Mouse (Mus musculus): ENCODE measurements around the gene Pygo2. TPM values are rescaled to one million over a fixed set of nuclear protein-coding genes. Genes with fewer than 3 reads are reported as not detected.

The Pygo2 gene
- polyA plus RNA-seq, 1 experiment from 2014 or later = 52.5 TPM

GRCm38 (mm10) chr3:89436176-89437113 is 6.4 kb downstream of the Pygo2 start, which contains the start of gene Pbxip1:
Gene Pbxip1 (plus strand): TSS chr3:89436706.
- ATAC-seq (ENCODE audit: low FRiP score) = peak; percentile 83
- DNase-seq (ENCODE audit: low spot score, missing footprints) = peak; percentile 94

GRCm38 (mm10) chr3:89437269-89437668 is 7.3 kb downstream of the Pygo2 start:
- Histone ChIP-seq H3K9ac (ENCODE audit: low read length) (peak overlapping the region; percentile 59), H3K4me2 (peak overlapping the region; percentile 60), H3K9me3 (ENCODE audit: control insufficient read depth, low read length) (no peaks in the 10 kb centered on the region), H3K36me3 (ENCODE audit: control insufficient read depth, insufficient read depth, low read length) (peaks cover 6% of the 10 kb centered on the region; the same call in 1 of the 2 replicates), H3K4me1 (ENCODE audit: control insufficient read depth, insufficient read depth, low read length) (peaks cover 13% of the 10 kb centered on the region), H3K27me3 (ENCODE audit: control insufficient read depth, insufficient read depth, low read length) (no peaks in the 10 kb centered on the region; the same call in 1 of the 2 replicates), H3K4me3 (ENCODE audit: low read depth, low read length) (peak overlapping the region; percentile 40; the same call in 1 of the 2 replicates), H3K27ac (ENCODE audit: low read depth, low read length) (no peak overlapping the region)
- DNase-seq (ENCODE audit: low spot score, missing footprints) (peak; percentile 86), ATAC-seq (ENCODE audit: low FRiP score) (0 out of 2 replicates have a peak, but pooled peaks have one; percentile 23)
- WGBS = 18% methylated on average over 5 of the region's 5 CpGs

More at GRCm38 (mm10) chr3:89436176-89437113, 6.4 kb downstream of the Pygo2 start, which contains the start of gene Pbxip1:
- Histone ChIP-seq H3K9ac (ENCODE audit: low read length) (peak within 1 kb of the TSS; percentile 59), H3K4me2 (peak within 1 kb of the TSS; percentile 60), H3K27me3 (ENCODE audit: control insufficient read depth, insufficient read depth, low read length) (no peaks in the 10 kb centered on the region; the same call in 1 of the 2 replicates), H3K4me3 (ENCODE audit: low read depth, low read length) (peak within 1 kb of the TSS; percentile 40), H3K36me3 (ENCODE audit: control insufficient read depth, insufficient read depth, low read length) (peaks cover 6% of the 10 kb centered on the region; the same call in 1 of the 2 replicates), H3K9me3 (ENCODE audit: control insufficient read depth, low read length) (no peaks in the 10 kb centered on the region), H3K4me1 (ENCODE audit: control insufficient read depth, insufficient read depth, low read length) (peaks cover 13% of the 10 kb centered on the region), H3K27ac (ENCODE audit: low read depth, low read length) (no peak within 1 kb of the TSS)
- 3% methylated on average over 16 of the region's 16 CpGs for WGBS

- Histone ChIP-seq H3K9ac (ENCODE audit: low read length) (no peak overlapping the region), H3K27ac (ENCODE audit: low read depth, low read length) (no peak overlapping the region), H3K4me3 (ENCODE audit: low read depth, low read length) (no peak overlapping the region), H3K4me1 (ENCODE audit: control insufficient read depth, insufficient read depth, low read length) (peaks cover 13% of the 10 kb centered on the region), H3K9me3 (ENCODE audit: control insufficient read depth, low read length) (no peaks in the 10 kb centered on the region), H3K36me3 (ENCODE audit: control insufficient read depth, insufficient read depth, low read length) (no peaks in the 10 kb centered on the region), H3K4me2 (no peak overlapping the region), H3K27me3 (ENCODE audit: control insufficient read depth, insufficient read depth, low read length) (no peaks in the 10 kb centered on the region; the same call in 1 of the 2 replicates)
- WGBS = 90% methylated on average over 2 of the region's 2 CpGs
- no peak for DNase-seq (ENCODE audit: low spot score, missing footprints)
- ATAC-seq (ENCODE audit: low FRiP score) = no peak
Observed at GRCm38 (mm10) chr3:89440691-89441090, 10.7 kb downstream of the Pygo2 start.

- Histone ChIP-seq H3K4me1 (ENCODE audit: control insufficient read depth, insufficient read depth, low read length) (no peaks in the 10 kb centered on the region), H3K27ac (ENCODE audit: low read depth, low read length) (no peak overlapping the region), H3K36me3 (ENCODE audit: control insufficient read depth, insufficient read depth, low read length) (no peaks in the 10 kb centered on the region), H3K27me3 (ENCODE audit: control insufficient read depth, insufficient read depth, low read length) (no peaks in the 10 kb centered on the region), H3K9me3 (ENCODE audit: control insufficient read depth, low read length) (no peaks in the 10 kb centered on the region), H3K9ac (ENCODE audit: low read length) (no peak overlapping the region), H3K4me3 (ENCODE audit: low read depth, low read length) (no peak overlapping the region), H3K4me2 (no peak overlapping the region)
- DNase-seq (ENCODE audit: low spot score, missing footprints) = no peak
- 73% methylated on average over 13 of the region's 13 CpGs for WGBS
- peak; percentile 22; the same call in 1 of the 2 replicates for ATAC-seq (ENCODE audit: low FRiP score)
Observed at GRCm38 (mm10) chr3:89448720-89449537, 18.9 kb downstream of the Pygo2 start.

GRCm38 (mm10) chr3:89449541-89449940 is 19.5 kb downstream of the Pygo2 start:
- Histone ChIP-seq H3K9me3 (ENCODE audit: control insufficient read depth, low read length) (no peaks in the 10 kb centered on the region), H3K27me3 (ENCODE audit: control insufficient read depth, insufficient read depth, low read length) (no peaks in the 10 kb centered on the region), H3K9ac (ENCODE audit: low read length) (no peak overlapping the region), H3K4me2 (no peak overlapping the region), H3K4me1 (ENCODE audit: control insufficient read depth, insufficient read depth, low read length) (no peaks in the 10 kb centered on the region), H3K27ac (ENCODE audit: low read depth, low read length) (no peak overlapping the region), H3K36me3 (ENCODE audit: control insufficient read depth, insufficient read depth, low read length) (no peaks in the 10 kb centered on the region), H3K4me3 (ENCODE audit: low read depth, low read length) (no peak overlapping the region)
- WGBS = 48% methylated on average over 7 of the region's 7 CpGs
- DNase-seq (ENCODE audit: low spot score, missing footprints) (peak; percentile 92), ATAC-seq (ENCODE audit: low FRiP score) (peak; percentile 44; the same call in 1 of the 2 replicates)

GRCm38 (mm10) chr3:89451916-89452315 is 21.9 kb downstream of the Pygo2 start:
- DNase-seq (ENCODE audit: low spot score, missing footprints) (no peak), ATAC-seq (ENCODE audit: low FRiP score) (no peak)
- no peak overlapping the region for H3K9ac ChIP-seq (ENCODE audit: low read length)
- no peaks in the 10 kb centered on the region for H3K36me3 ChIP-seq (ENCODE audit: control insufficient read depth, insufficient read depth, low read length)
- H3K27me3 ChIP-seq (ENCODE audit: control insufficient read depth, insufficient read depth, low read length) = no peaks in the 10 kb centered on the region
- 89% methylated on average over 1 of the region's 1 CpGs for WGBS
- H3K9me3 ChIP-seq (ENCODE audit: control insufficient read depth, low read length) = no peaks in the 10 kb centered on the region
- H3K4me3 ChIP-seq (ENCODE audit: low read depth, low read length) = no peak overlapping the region
- H3K4me2 ChIP-seq = no peak overlapping the region
- H3K27ac ChIP-seq (ENCODE audit: low read depth, low read length) = no peak overlapping the region
- 0 out of 2 replicates have a peak, but pooled peaks cover 1% of the 10 kb centered on the region for H3K4me1 ChIP-seq (ENCODE audit: control insufficient read depth, insufficient read depth, low read length)

GRCm38 (mm10) chr3:89454401-89455177 is 24.6 kb downstream of the Pygo2 start, which contains the start of gene Pmvk:
Gene Pmvk (plus strand): TSS chr3:89454541.
- Histone ChIP-seq H3K36me3 (ENCODE audit: control insufficient read depth, insufficient read depth, low read length) (no peaks in the 10 kb centered on the region), H3K9ac (ENCODE audit: low read length) (no peak within 1 kb of the TSS), H3K9me3 (ENCODE audit: control insufficient read depth, low read length) (no peaks in the 10 kb centered on the region), H3K4me3 (ENCODE audit: low read depth, low read length) (no peak within 1 kb of the TSS), H3K4me2 (no peak within 1 kb of the TSS), H3K27ac (ENCODE audit: low read depth, low read length) (no peak within 1 kb of the TSS), H3K27me3 (ENCODE audit: control insufficient read depth, insufficient read depth, low read length) (no peaks in the 10 kb centered on the region), H3K4me1 (ENCODE audit: control insufficient read depth, insufficient read depth, low read length) (peaks cover 5% of the 10 kb centered on the region; the same call in 1 of the 2 replicates)
- WGBS = 55% methylated on average over 10 of the region's 10 CpGs
- ATAC-seq (ENCODE audit: low FRiP score) = no peak
- no peak for DNase-seq (ENCODE audit: low spot score, missing footprints)

GRCm38 (mm10) chr3:89455786-89456285 is 25.8 kb downstream of the Pygo2 start:
- Histone ChIP-seq H3K36me3 (ENCODE audit: control insufficient read depth, insufficient read depth, low read length) (no peaks in the 10 kb centered on the region), H3K9ac (ENCODE audit: low read length) (no peak overlapping the region), H3K27me3 (ENCODE audit: control insufficient read depth, insufficient read depth, low read length) (no peaks in the 10 kb centered on the region), H3K9me3 (ENCODE audit: control insufficient read depth, low read length) (no peaks in the 10 kb centered on the region), H3K27ac (ENCODE audit: low read depth, low read length) (no peak overlapping the region), H3K4me1 (ENCODE audit: control insufficient read depth, insufficient read depth, low read length) (peaks cover 7% of the 10 kb centered on the region; the same call in 1 of the 2 replicates), H3K4me3 (ENCODE audit: low read depth, low read length) (no peak overlapping the region), H3K4me2 (no peak overlapping the region)
- ATAC-seq (ENCODE audit: low FRiP score) (no peak), DNase-seq (ENCODE audit: low spot score, missing footprints) (no peak)
- WGBS = 40% methylated on average over 1 of the region's 1 CpGs
